Mouse (Mus musculus) liver, embryonic 14.5 days (tissue): ENCODE measurements around the gene Bcl7b.

ENCODE experiments used
- CTCF ChIP-seq: IDR thresholded peaks from 2 replicates; pipeline ENCODE4 v1.5.1; 2016; ENCODE audit warnings: antibody characterized with exemption, low read depth, control low read depth
- EP300 ChIP-seq: IDR thresholded peaks from 2 replicates; pipeline ENCODE4 v1.6.1; 2016; ENCODE audit warnings: antibody characterized with exemption, low read depth

DNA sequence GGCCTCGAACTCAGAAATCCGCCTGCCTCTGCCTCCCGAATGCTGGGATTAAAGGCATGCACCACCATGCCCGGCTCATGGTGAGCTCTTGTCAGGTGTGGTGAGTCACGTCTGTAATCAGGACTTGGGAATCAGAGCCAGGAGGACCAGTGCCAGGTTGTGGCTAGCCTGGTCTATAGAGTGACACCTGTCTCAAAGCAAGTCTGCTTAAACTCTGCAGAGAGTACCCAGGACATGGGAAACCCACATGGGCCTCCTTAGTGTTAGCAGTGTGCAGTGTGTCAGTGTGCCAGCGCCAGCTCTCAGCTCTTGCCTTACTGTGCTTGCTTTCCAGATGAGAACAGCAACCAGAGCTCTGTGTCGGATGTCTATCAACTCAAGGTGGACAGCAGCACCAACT lies 11.5 kb downstream of the Bcl7b start:
- TF ChIP-seq CTCF (no peak), EP300 (no peak)
